Mouse (Mus musculus): ENCODE results near the gene Vax2. TPM values are rescaled to one million over a fixed set of nuclear protein-coding genes. Genes with fewer than 3 reads are reported as not detected.

The Vax2 gene
- polyA plus RNA-seq, 1 experiment from 2014 or later = 1.9 TPM

GRCm38 (mm10) chr6:83714221-83715123 lies 3.4 kb downstream of the Vax2 start:
- H3K4me1 ChIP-seq = peaks cover 42% of the 10 kb centered on the region
- no peak overlapping the region for H3K27ac ChIP-seq (replicated peaks)
- H3K27me3 ChIP-seq (ENCODE audit: low read depth, poor library complexity, severe bottlenecking) = peaks cover 100% of the 10 kb centered on the region
- no peaks in the 10 kb centered on the region for H3K9me3 ChIP-seq (replicated peaks)
- H3K36me3 ChIP-seq = no peaks in the 10 kb centered on the region
- H3K4me3 ChIP-seq = no peak overlapping the region
- under 1% methylated on average over 34 of the region's 34 CpGs for WGBS
- peak; percentile 66 for DNase-seq (ENCODE audit: low spot score)

- DNase-seq (ENCODE audit: low spot score) = peak; percentile 60
Measured at GRCm38 (mm10) chr6:83715461-83716196, 4.6 kb downstream of the Vax2 start.

GRCm38 (mm10) chr6:83717026-83717425 lies 6.0 kb downstream of the Vax2 start:
- under 1% methylated on average over 8 of the region's 8 CpGs for WGBS
- Histone ChIP-seq H3K36me3 (no peaks in the 10 kb centered on the region), H3K27ac (replicated peaks) (no peak overlapping the region), H3K4me3 (no peak overlapping the region), H3K9me3 (replicated peaks) (no peaks in the 10 kb centered on the region), H3K27me3 (ENCODE audit: low read depth, poor library complexity, severe bottlenecking) (peaks cover 100% of the 10 kb centered on the region), H3K4me1 (peaks cover 23% of the 10 kb centered on the region)
- peak; percentile 45 for DNase-seq (ENCODE audit: low spot score)

More at GRCm38 (mm10) chr6:83715461-83716196, 4.6 kb downstream of the Vax2 start:
- Histone ChIP-seq H3K4me3 (0 out of 2 replicates have a peak overlapping the region, but pooled peaks have one; percentile 5), H3K27ac (replicated peaks) (no peak overlapping the region), H3K9me3 (replicated peaks) (no peaks in the 10 kb centered on the region), H3K36me3 (no peaks in the 10 kb centered on the region), H3K27me3 (ENCODE audit: low read depth, poor library complexity, severe bottlenecking) (peaks cover 100% of the 10 kb centered on the region), H3K4me1 (peaks cover 37% of the 10 kb centered on the region)
- whole genome bisulfite sequencing = under 1% methylated on average over 30 of the region's 30 CpGs

- H3K9me3 ChIP-seq (replicated peaks) = no peaks in the 10 kb centered on the region
- no peak for DNase-seq (ENCODE audit: low spot score)
- peaks cover 70% of the 10 kb centered on the region for H3K27me3 ChIP-seq (ENCODE audit: low read depth, poor library complexity, severe bottlenecking)
- 34% methylated on average over 6 of the region's 6 CpGs for WGBS
- H3K4me3 ChIP-seq = no peak overlapping the region
- no peak overlapping the region for H3K27ac ChIP-seq (replicated peaks)
- no peaks in the 10 kb centered on the region for H3K36me3 ChIP-seq
- H3K4me1 ChIP-seq = no peaks in the 10 kb centered on the region
Measured at GRCm38 (mm10) chr6:83722526-83722925, 11.5 kb downstream of the Vax2 start.

GRCm38 (mm10) chr6:83727178-83727577 lies 16.1 kb downstream of the Vax2 start:
- WGBS = 41% methylated on average over 4 of the region's 4 CpGs
- H3K27me3 ChIP-seq (ENCODE audit: low read depth, poor library complexity, severe bottlenecking) = peaks cover 45% of the 10 kb centered on the region
- DNase-seq (ENCODE audit: low spot score) = peak; percentile 11

GRCm38 (mm10) chr6:83728488-83728887 lies 17.4 kb downstream of the Vax2 start:
- 91% methylated on average over 3 of the region's 3 CpGs for WGBS
- peak; percentile 18 for DNase-seq (ENCODE audit: low spot score)
- peaks cover 34% of the 10 kb centered on the region for H3K27me3 ChIP-seq (ENCODE audit: low read depth, poor library complexity, severe bottlenecking)
- H3K4me1 ChIP-seq = no peaks in the 10 kb centered on the region
- H3K27ac ChIP-seq (replicated peaks) = no peak overlapping the region
- H3K36me3 ChIP-seq = no peaks in the 10 kb centered on the region
- H3K9me3 ChIP-seq (replicated peaks) = no peaks in the 10 kb centered on the region
- H3K4me3 ChIP-seq = no peak overlapping the region

More at GRCm38 (mm10) chr6:83727178-83727577, 16.1 kb downstream of the Vax2 start:
- no peaks in the 10 kb centered on the region for H3K4me1 ChIP-seq
- H3K9me3 ChIP-seq (replicated peaks) = no peaks in the 10 kb centered on the region
- no peaks in the 10 kb centered on the region for H3K36me3 ChIP-seq
- H3K4me3 ChIP-seq = no peak overlapping the region
- no peak overlapping the region for H3K27ac ChIP-seq (replicated peaks)

GRCm38 (mm10) chr6:83729350-83729970 lies 18.4 kb downstream of the Vax2 start:
- 70% methylated on average over 14 of the region's 14 CpGs for WGBS
- Histone ChIP-seq H3K36me3 (no peaks in the 10 kb centered on the region), H3K27me3 (ENCODE audit: low read depth, poor library complexity, severe bottlenecking) (peaks cover 25% of the 10 kb centered on the region), H3K4me1 (no peaks in the 10 kb centered on the region), H3K27ac (replicated peaks) (no peak overlapping the region), H3K4me3 (no peak overlapping the region), H3K9me3 (replicated peaks) (0 out of 2 replicates have a peak, but pooled peaks cover 4% of the 10 kb centered on the region)
- DNase-seq (ENCODE audit: low spot score) = no peak

GRCm38 (mm10) chr6:83731128-83731527 lies 20.1 kb downstream of the Vax2 start:
- peaks cover 21% of the 10 kb centered on the region; the same call in 1 of the 2 replicates for H3K27me3 ChIP-seq (ENCODE audit: low read depth, poor library complexity, severe bottlenecking)
- H3K27ac ChIP-seq (replicated peaks) = no peak overlapping the region
- WGBS = 31% methylated on average over 5 of the region's 5 CpGs
- H3K36me3 ChIP-seq = no peaks in the 10 kb centered on the region
- 0 out of 2 replicates have a peak, but pooled peaks cover 4% of the 10 kb centered on the region for H3K9me3 ChIP-seq (replicated peaks)
- DNase-seq (ENCODE audit: low spot score) = peak; percentile 70
- no peaks in the 10 kb centered on the region for H3K4me1 ChIP-seq
- H3K4me3 ChIP-seq = no peak overlapping the region

- H3K36me3 ChIP-seq = no peaks in the 10 kb centered on the region
- no peak overlapping the region for H3K27ac ChIP-seq (replicated peaks)
- peaks cover 9% of the 10 kb centered on the region for H3K4me1 ChIP-seq
- 0 out of 2 replicates have a peak, but pooled peaks cover 4% of the 10 kb centered on the region for H3K9me3 ChIP-seq (replicated peaks)
- no peak overlapping the region for H3K4me3 ChIP-seq
- peaks cover 20% of the 10 kb centered on the region for H3K27me3 ChIP-seq (ENCODE audit: low read depth, poor library complexity, severe bottlenecking)
- 37% methylated on average over 13 of the region's 13 CpGs for WGBS
- DNase-seq (ENCODE audit: low spot score) = no peak
Measured at GRCm38 (mm10) chr6:83737311-83737710, 26.2 kb downstream of the Vax2 start.

GRCm38 (mm10) chr6:83738596-83738995 lies 27.5 kb downstream of the Vax2 start:
- H3K36me3 ChIP-seq = no peaks in the 10 kb centered on the region
- DNase-seq (ENCODE audit: low spot score) = no peak
- H3K27me3 ChIP-seq (ENCODE audit: low read depth, poor library complexity, severe bottlenecking) = peaks cover 32% of the 10 kb centered on the region
- peaks cover 11% of the 10 kb centered on the region for H3K4me1 ChIP-seq
- H3K4me3 ChIP-seq = no peak overlapping the region
- 0 out of 2 replicates have a peak, but pooled peaks cover 4% of the 10 kb centered on the region for H3K9me3 ChIP-seq (replicated peaks)
- 92% methylated on average over 6 of the region's 6 CpGs for WGBS
- H3K27ac ChIP-seq (replicated peaks) = no peak overlapping the region

GRCm38 (mm10) chr6:83742761-83743160 lies 31.7 kb downstream of the Vax2 start, which contains the start of gene Atp6v1b1:
Gene Atp6v1b1 (plus strand): TSS chr6:83742990.
- Histone ChIP-seq H3K9me3 (replicated peaks) (no peaks in the 10 kb centered on the region), H3K27me3 (ENCODE audit: low read depth, poor library complexity, severe bottlenecking) (peaks cover 64% of the 10 kb centered on the region), H3K27ac (replicated peaks) (no peak within 1 kb of the TSS), H3K4me1 (peaks cover 28% of the 10 kb centered on the region), H3K36me3 (no peaks in the 10 kb centered on the region), H3K4me3 (no peak within 1 kb of the TSS)
- WGBS = 63% methylated on average over 5 of the region's 5 CpGs
- no peak for DNase-seq (ENCODE audit: low spot score)

GRCm38 (mm10) chr6:83743212-83743611 lies 32.1 kb downstream of the Vax2 start:
- H3K9me3 ChIP-seq (replicated peaks) = no peaks in the 10 kb centered on the region
- no peak overlapping the region for H3K27ac ChIP-seq (replicated peaks)
- H3K27me3 ChIP-seq (ENCODE audit: low read depth, poor library complexity, severe bottlenecking) = peaks cover 65% of the 10 kb centered on the region
- no peaks in the 10 kb centered on the region for H3K36me3 ChIP-seq
- DNase-seq (ENCODE audit: low spot score) = no peak
- H3K4me3 ChIP-seq = no peak overlapping the region
- WGBS = 60% methylated on average over 5 of the region's 5 CpGs
- peaks cover 28% of the 10 kb centered on the region for H3K4me1 ChIP-seq
